Mouse (Mus musculus) midbrain, embryonic 16.5 days (tissue): ENCODE results near the gene Fgfrl1. TPM values are rescaled to one million over a fixed set of nuclear protein-coding genes. Genes with fewer than 3 reads are reported as not detected.

Source experiments
- ATAC-seq: fragments of 200-750 bp; cut with Nextera tagmentation; 2 replicates; pipeline ENCODE4 v1.8.0; 2017; ENCODE audit warnings: moderate TSS enrichment
- H3K27ac ChIP-seq: fragments of 300-500 bp; sonication (generic); 2 replicates; pipeline ENCODE4 v1.5.1; 2014; ENCODE audit warnings: mild to moderate bottlenecking, low read length, mixed read lengths
- H3K27me3 ChIP-seq: fragments of 300-500 bp; sonication (generic); 2 replicates; pipeline ENCODE4 v1.6.1; 2014; ENCODE audit warnings: low read depth, low read length, mixed read lengths; ENCODE audit not compliant: control insufficient read depth, insufficient read depth
- H3K36me3 ChIP-seq: fragments of 300-500 bp; sonication (generic); 2 replicates; pipeline ENCODE4 v1.6.1; 2014; ENCODE audit warnings: mild to moderate bottlenecking, low read length, moderate library complexity, mixed read lengths; ENCODE audit not compliant: control insufficient read depth, insufficient read depth
- H3K4me1 ChIP-seq: fragments of 300-500 bp; sonication (generic); 2 replicates; pipeline ENCODE4 v1.6.1; 2014; ENCODE audit warnings: mild to moderate bottlenecking, low read length, mixed read lengths; ENCODE audit not compliant: control insufficient read depth, insufficient read depth
- H3K4me2 ChIP-seq: fragments of 300-500 bp; sonication (generic); 2 replicates; pipeline ENCODE4 v1.6.1; 2014; ENCODE audit warnings: mild to moderate bottlenecking, low read length, mixed read lengths
- H3K4me3 ChIP-seq: fragments of 300-500 bp; sonication (generic); 2 replicates; pipeline ENCODE4 v1.5.1; 2014; ENCODE audit warnings: low read depth, mild to moderate bottlenecking, low read length, moderate library complexity, mixed read lengths
- H3K9ac ChIP-seq: fragments of 300-500 bp; sonication (generic); 2 replicates; pipeline ENCODE4 v1.6.1; 2014; ENCODE audit warnings: low read depth, low read length, mixed read lengths
- H3K9me3 ChIP-seq: fragments of 300-500 bp; sonication (generic); replicated peaks from 2 replicates; pipeline ENCODE4 v1.6.1; 2014; ENCODE audit warnings: mild to moderate bottlenecking, low read length, mixed read lengths; ENCODE audit not compliant: control insufficient read depth, poor library complexity, severe bottlenecking
- WGBS: fragments of 180-500 bp; shearing (Covaris S2); extraction: QIAGEN DNeasy Blood & Tissue Kit; methylation state at CpG from one replicate; pipeline ENCODE4 v1.1.7; 2014; 5-methylcytosine and 5-hydroxymethylcytosine counted together
- polyA plus RNA-seq: library from polyadenylated mRNA; unstranded; fragments of >200 nt; fragmentation: Nextera tagmentation; extraction: Ambion mirVana; gene quantifications from 2 replicates; pipeline ENCODE4 v1.2.1, GENCODE M21; 2015

Fgfrl1 gene
- polyA plus RNA-seq, 1 experiment from 2014 or later = 3.3 TPM

GRCm38 (mm10) chr5:108671757-108672156 lies 20.4 kb upstream of the Fgfrl1 start:
- Histone ChIP-seq H3K27ac (no peak overlapping the region), H3K4me3 (no peak overlapping the region), H3K4me2 (no peak overlapping the region), H3K27me3 (no peaks in the 10 kb centered on the region), H3K36me3 (peaks cover 15% of the 10 kb centered on the region), H3K4me1 (peaks cover 14% of the 10 kb centered on the region), H3K9ac (no peak overlapping the region), H3K9me3 (no peaks in the 10 kb centered on the region)
- no peak for ATAC-seq
- WGBS = 94% methylated on average over 12 of the region's 12 CpGs

GRCm38 (mm10) chr5:108674624-108675023 lies 17.6 kb upstream of the Fgfrl1 start:
- Histone ChIP-seq H3K27me3 (no peaks in the 10 kb centered on the region), H3K27ac (no peak overlapping the region), H3K9me3 (no peaks in the 10 kb centered on the region), H3K4me3 (no peak overlapping the region), H3K4me2 (no peak overlapping the region), H3K9ac (no peak overlapping the region), H3K36me3 (peaks cover 15% of the 10 kb centered on the region), H3K4me1 (peaks cover 14% of the 10 kb centered on the region)
- WGBS = 77% methylated on average over 2 of the region's 2 CpGs
- no peak for ATAC-seq

- no peaks in the 10 kb centered on the region for H3K27me3 ChIP-seq
- peaks cover 9% of the 10 kb centered on the region for H3K4me1 ChIP-seq
- 81% methylated on average over 9 of the region's 9 CpGs for WGBS
- H3K27ac ChIP-seq = no peak within 1 kb of the TSS
- no peak within 1 kb of the TSS for H3K4me3 ChIP-seq
- no peak within 1 kb of the TSS for H3K9ac ChIP-seq
- H3K36me3 ChIP-seq = peaks cover 15% of the 10 kb centered on the region
- H3K4me2 ChIP-seq = no peak within 1 kb of the TSS
- H3K9me3 ChIP-seq = no peaks in the 10 kb centered on the region
- ATAC-seq = no peak
Observed at GRCm38 (mm10) chr5:108675251-108675816, 16.8 kb upstream of the Fgfrl1 start, which contains the start of gene Slc26a1. Gene Slc26a1, minus strand, starts transcription at chr5:108675569.

- H3K9ac ChIP-seq = peak overlapping the region; percentile 74
- peak; percentile 63 for ATAC-seq
- peaks cover 9% of the 10 kb centered on the region for H3K4me1 ChIP-seq
- H3K36me3 ChIP-seq = peaks cover 9% of the 10 kb centered on the region
- peak overlapping the region; percentile 39 for H3K4me3 ChIP-seq
- H3K9me3 ChIP-seq = no peaks in the 10 kb centered on the region
- H3K27ac ChIP-seq = peak overlapping the region; percentile 93
- 18% methylated on average over 5 of the region's 5 CpGs for WGBS
- peak overlapping the region; percentile 71 for H3K4me2 ChIP-seq
- no peaks in the 10 kb centered on the region for H3K27me3 ChIP-seq
Observed at GRCm38 (mm10) chr5:108676772-108677498, 15.2 kb upstream of the Fgfrl1 start.

- H3K36me3 ChIP-seq = peaks cover 3% of the 10 kb centered on the region; the same call in 1 of the 2 replicates
- peak overlapping the region; percentile 93 for H3K27ac ChIP-seq
- no peaks in the 10 kb centered on the region for H3K9me3 ChIP-seq
- peak; percentile 93 for ATAC-seq
- peak overlapping the region; percentile 74 for H3K9ac ChIP-seq
- H3K4me2 ChIP-seq = peak overlapping the region; percentile 71
- 2% methylated on average over 25 of the region's 25 CpGs for WGBS
- H3K27me3 ChIP-seq = no peaks in the 10 kb centered on the region
- H3K4me1 ChIP-seq = peaks cover 9% of the 10 kb centered on the region
- H3K4me3 ChIP-seq = peak overlapping the region; percentile 39
Observed at GRCm38 (mm10) chr5:108677605-108678295, 14.4 kb upstream of the Fgfrl1 start.

GRCm38 (mm10) chr5:108678296-108678854 lies 13.8 kb upstream of the Fgfrl1 start:
- Histone ChIP-seq H3K4me1 (peaks cover 9% of the 10 kb centered on the region), H3K4me3 (no peak overlapping the region), H3K27me3 (no peaks in the 10 kb centered on the region), H3K36me3 (no peaks in the 10 kb centered on the region; the same call in 1 of the 2 replicates), H3K9ac (no peak overlapping the region), H3K27ac (peak overlapping the region; percentile 42; the same call in 1 of the 2 replicates), H3K4me2 (no peak overlapping the region), H3K9me3 (no peaks in the 10 kb centered on the region)
- 84% methylated on average over 6 of the region's 6 CpGs for WGBS
- no peak for ATAC-seq

GRCm38 (mm10) chr5:108679909-108680308 lies 12.3 kb upstream of the Fgfrl1 start:
- WGBS = 53% methylated on average over 3 of the region's 3 CpGs
- H3K9ac ChIP-seq = no peak overlapping the region
- H3K4me1 ChIP-seq = peaks cover 9% of the 10 kb centered on the region
- H3K4me2 ChIP-seq = no peak overlapping the region
- H3K27me3 ChIP-seq = no peaks in the 10 kb centered on the region
- H3K9me3 ChIP-seq = no peaks in the 10 kb centered on the region
- H3K36me3 ChIP-seq = no peaks in the 10 kb centered on the region; the same call in 1 of the 2 replicates
- ATAC-seq = no peak
- H3K27ac ChIP-seq = no peak overlapping the region
- H3K4me3 ChIP-seq = no peak overlapping the region

- Histone ChIP-seq H3K4me1 (peaks cover 9% of the 10 kb centered on the region), H3K9me3 (no peaks in the 10 kb centered on the region), H3K9ac (no peak overlapping the region), H3K4me2 (no peak overlapping the region), H3K36me3 (no peaks in the 10 kb centered on the region; the same call in 1 of the 2 replicates), H3K27me3 (no peaks in the 10 kb centered on the region), H3K27ac (no peak overlapping the region), H3K4me3 (no peak overlapping the region)
- WGBS = 91% methylated on average over 6 of the region's 6 CpGs
- ATAC-seq = no peak
Observed at GRCm38 (mm10) chr5:108680871-108681270, 11.3 kb upstream of the Fgfrl1 start.
